Mouse (Mus musculus): ENCODE measurements around the gene Pcsk5. TPM values are rescaled to one million over a fixed set of nuclear protein-coding genes. Genes with fewer than 3 reads are reported as not detected.

Gene Pcsk5
- polyA plus RNA-seq, 1 experiment from 2014 or later: 11.9 TPM

DNA sequence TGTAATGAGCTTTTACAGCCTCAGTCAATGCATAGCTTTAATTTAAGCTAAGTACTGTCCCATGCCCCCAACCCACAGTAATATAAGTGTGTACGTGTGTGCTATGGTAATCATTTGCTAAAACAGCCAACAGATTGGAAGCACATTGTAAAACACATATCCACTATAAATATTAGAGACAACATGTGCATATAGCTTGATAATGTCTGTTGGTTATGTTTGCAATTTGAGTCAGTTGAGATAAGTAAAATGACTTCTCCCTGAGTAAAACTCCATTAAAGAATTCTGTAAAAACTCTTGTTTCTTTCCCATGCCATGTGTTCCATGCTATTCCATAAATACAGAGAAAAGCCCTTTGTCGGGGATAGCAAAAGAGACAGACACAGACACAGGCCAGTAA is 4.2 kb upstream of the Pcsk5 start:
- no peak for ATAC-seq (ENCODE audit: low read depth)
- 85% methylated on average over 2 of the region's 2 CpGs for WGBS
- Histone ChIP-seq H3K4me3 (ENCODE audit: low read depth, low read length) (no peak overlapping the region), H3K9ac (replicated peaks; ENCODE audit: low read depth, low read length) (no peak overlapping the region), H3K27ac (ENCODE audit: low read depth, low read length) (no peak overlapping the region), H3K9me3 (ENCODE audit: control insufficient read depth, low read length) (no peaks in the 10 kb centered on the region), H3K4me1 (ENCODE audit: control insufficient read depth, insufficient read depth, low read length) (no peaks in the 10 kb centered on the region), H3K36me3 (ENCODE audit: control insufficient read depth, insufficient read depth, low read length) (no peaks in the 10 kb centered on the region), H3K27me3 (ENCODE audit: control insufficient read depth, insufficient read depth, low read length) (no peaks in the 10 kb centered on the region), H3K4me2 (ENCODE audit: low read depth, low read length) (no peak overlapping the region)

DNA sequence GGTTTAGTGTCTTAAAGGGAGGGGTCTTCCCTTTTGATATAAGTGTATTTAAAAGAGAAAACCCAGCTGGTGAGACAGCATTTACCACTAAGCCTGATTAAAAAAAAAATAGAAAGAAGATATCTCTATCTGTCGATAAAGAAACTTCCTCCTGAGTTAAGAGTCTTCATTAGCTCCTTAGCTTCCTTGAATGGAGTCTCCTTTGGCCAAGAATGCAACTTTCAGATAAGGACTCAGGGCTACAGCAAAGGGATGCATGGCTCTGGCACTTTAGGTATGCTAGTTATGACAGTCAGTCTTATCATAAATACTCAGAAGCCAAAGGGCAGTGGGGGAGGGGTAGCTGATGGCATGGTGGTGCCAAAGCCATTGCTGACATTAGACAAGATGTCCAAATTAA is 2.4 kb upstream of the Pcsk5 start:
- Histone ChIP-seq H3K4me1 (ENCODE audit: control insufficient read depth, insufficient read depth, low read length) (peaks cover 8% of the 10 kb centered on the region; the same call in 1 of the 2 replicates), H3K9ac (replicated peaks; ENCODE audit: low read depth, low read length) (no peak overlapping the region), H3K4me3 (ENCODE audit: low read depth, low read length) (no peak overlapping the region), H3K27ac (ENCODE audit: low read depth, low read length) (no peak overlapping the region), H3K27me3 (ENCODE audit: control insufficient read depth, insufficient read depth, low read length) (no peaks in the 10 kb centered on the region), H3K36me3 (ENCODE audit: control insufficient read depth, insufficient read depth, low read length) (no peaks in the 10 kb centered on the region), H3K9me3 (ENCODE audit: control insufficient read depth, low read length) (no peaks in the 10 kb centered on the region), H3K4me2 (ENCODE audit: low read depth, low read length) (no peak overlapping the region)
- no peak for ATAC-seq (ENCODE audit: low read depth)
- 88% methylated on average over 1 of the region's 1 CpGs for WGBS

- Histone ChIP-seq H3K4me3 (ENCODE audit: low read depth, low read length) (peak overlapping the region; percentile 69), H3K9ac (replicated peaks; ENCODE audit: low read depth, low read length) (peak overlapping the region; percentile 67), H3K36me3 (ENCODE audit: control insufficient read depth, insufficient read depth, low read length) (no peaks in the 10 kb centered on the region), H3K4me1 (ENCODE audit: control insufficient read depth, insufficient read depth, low read length) (peaks cover 8% of the 10 kb centered on the region; the same call in 1 of the 2 replicates), H3K27me3 (ENCODE audit: control insufficient read depth, insufficient read depth, low read length) (no peaks in the 10 kb centered on the region), H3K4me2 (ENCODE audit: low read depth, low read length) (peak overlapping the region; percentile 84), H3K9me3 (ENCODE audit: control insufficient read depth, low read length) (no peaks in the 10 kb centered on the region), H3K27ac (ENCODE audit: low read depth, low read length) (peak overlapping the region; percentile 64)
- ATAC-seq (ENCODE audit: low read depth): peak; percentile 86
- WGBS: under 1% methylated on average over 69 of the region's 72 CpGs
Measured at GRCm38 (mm10) chr19:17836566-17837470, 614 bp downstream of the Pcsk5 start.

DNA sequence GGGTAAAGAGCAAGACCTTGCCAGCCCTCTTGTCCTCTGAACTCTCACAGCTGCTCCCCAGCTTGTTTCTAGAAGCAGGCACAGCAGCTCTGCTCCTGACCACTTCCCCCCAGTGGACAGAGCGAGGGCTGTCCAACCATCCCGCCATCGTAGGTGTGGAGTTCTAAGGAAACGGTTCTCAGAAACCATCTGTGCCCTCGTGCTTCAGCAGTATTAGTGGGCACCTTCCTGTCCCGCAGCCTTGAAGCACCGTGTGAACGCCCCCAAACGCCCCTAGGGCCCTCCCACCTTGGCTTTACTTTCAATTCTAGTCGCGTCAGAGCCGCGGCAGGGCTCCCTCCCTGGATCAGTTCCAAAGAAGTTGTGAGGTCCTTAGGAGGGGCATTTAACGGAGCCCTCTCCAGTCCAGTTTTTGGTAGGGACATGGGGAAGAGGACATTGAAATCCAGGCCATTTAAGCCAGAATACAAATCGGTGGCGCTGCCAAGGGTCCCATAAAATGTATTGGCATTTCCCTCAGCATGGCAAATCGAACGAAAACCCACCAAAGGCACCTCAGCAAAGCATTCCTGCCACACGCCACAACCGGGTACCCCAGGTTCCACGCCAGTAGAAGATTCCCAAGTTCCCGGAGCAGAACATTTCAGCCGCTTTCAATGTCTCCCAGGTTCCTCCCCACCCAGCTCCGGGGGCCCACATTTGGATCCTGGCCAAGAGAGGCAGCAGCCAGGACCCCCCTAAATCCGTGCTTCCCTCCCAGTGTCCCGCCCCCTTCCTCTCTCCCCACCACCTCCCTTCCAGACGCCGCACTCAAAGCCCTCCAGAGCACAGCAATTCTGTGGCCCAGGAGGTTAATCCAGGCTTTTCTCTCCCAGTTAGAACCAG is 1.5 kb downstream of the Pcsk5 start:
- no peak overlapping the region for H3K27ac ChIP-seq (ENCODE audit: low read depth, low read length)
- peak overlapping the region; percentile 67 for H3K9ac ChIP-seq (replicated peaks; ENCODE audit: low read depth, low read length)
- WGBS: under 1% methylated on average over 28 of the region's 28 CpGs
- no peak for ATAC-seq (ENCODE audit: low read depth)
- no peaks in the 10 kb centered on the region for H3K36me3 ChIP-seq (ENCODE audit: control insufficient read depth, insufficient read depth, low read length)
- H3K27me3 ChIP-seq (ENCODE audit: control insufficient read depth, insufficient read depth, low read length): no peaks in the 10 kb centered on the region
- peaks cover 8% of the 10 kb centered on the region; the same call in 1 of the 2 replicates for H3K4me1 ChIP-seq (ENCODE audit: control insufficient read depth, insufficient read depth, low read length)
- H3K4me2 ChIP-seq (ENCODE audit: low read depth, low read length): peak overlapping the region; percentile 84
- peak overlapping the region; percentile 69 for H3K4me3 ChIP-seq (ENCODE audit: low read depth, low read length)
- H3K9me3 ChIP-seq (ENCODE audit: control insufficient read depth, low read length): no peaks in the 10 kb centered on the region

- H3K4me2 ChIP-seq (ENCODE audit: low read depth, low read length): peak overlapping the region; percentile 84
- ATAC-seq (ENCODE audit: low read depth): no peak
- H3K27ac ChIP-seq (ENCODE audit: low read depth, low read length): no peak overlapping the region
- peak overlapping the region; percentile 69 for H3K4me3 ChIP-seq (ENCODE audit: low read depth, low read length)
- no peaks in the 10 kb centered on the region for H3K9me3 ChIP-seq (ENCODE audit: control insufficient read depth, low read length)
- no peaks in the 10 kb centered on the region for H3K36me3 ChIP-seq (ENCODE audit: control insufficient read depth, insufficient read depth, low read length)
- no peak overlapping the region for H3K9ac ChIP-seq (replicated peaks; ENCODE audit: low read depth, low read length)
- H3K27me3 ChIP-seq (ENCODE audit: control insufficient read depth, insufficient read depth, low read length): no peaks in the 10 kb centered on the region
- H3K4me1 ChIP-seq (ENCODE audit: control insufficient read depth, insufficient read depth, low read length): peaks cover 8% of the 10 kb centered on the region; the same call in 1 of the 2 replicates
Measured at GRCm38 (mm10) chr19:17834894-17835293, 2.5 kb downstream of the Pcsk5 start.

- H3K36me3 ChIP-seq (ENCODE audit: control insufficient read depth, insufficient read depth, low read length): no peaks in the 10 kb centered on the region
- no peak overlapping the region for H3K4me3 ChIP-seq (ENCODE audit: low read depth, low read length)
- H3K9me3 ChIP-seq (ENCODE audit: control insufficient read depth, low read length): no peaks in the 10 kb centered on the region
- WGBS: 85% methylated on average over 2 of the region's 2 CpGs
- no peak overlapping the region for H3K4me2 ChIP-seq (ENCODE audit: low read depth, low read length)
- H3K27me3 ChIP-seq (ENCODE audit: control insufficient read depth, insufficient read depth, low read length): no peaks in the 10 kb centered on the region
- no peak overlapping the region for H3K9ac ChIP-seq (replicated peaks; ENCODE audit: low read depth, low read length)
- H3K4me1 ChIP-seq (ENCODE audit: control insufficient read depth, insufficient read depth, low read length): peaks cover 8% of the 10 kb centered on the region; the same call in 1 of the 2 replicates
- H3K27ac ChIP-seq (ENCODE audit: low read depth, low read length): no peak overlapping the region
- ATAC-seq (ENCODE audit: low read depth): no peak
Measured at GRCm38 (mm10) chr19:17831376-17831775, 6.1 kb downstream of the Pcsk5 start.

DNA sequence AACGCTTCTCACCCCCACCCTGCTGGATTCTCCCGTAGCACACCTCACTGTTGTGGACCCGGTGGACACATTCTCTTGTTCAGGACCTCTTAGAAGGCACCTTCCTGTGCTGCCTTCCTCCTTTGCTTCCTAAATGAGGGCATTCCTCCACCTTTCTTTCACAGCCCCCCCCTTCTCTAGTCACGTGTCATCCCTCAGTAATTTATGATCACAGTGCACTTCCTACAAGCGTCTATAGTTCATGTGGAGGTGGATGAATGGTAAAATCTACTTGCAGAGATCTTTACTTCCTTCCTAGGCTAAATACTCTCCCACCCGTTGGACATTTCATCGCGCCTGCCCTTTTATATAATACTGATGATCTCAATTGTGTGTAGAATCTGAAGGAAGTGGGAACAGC is 9.0 kb downstream of the Pcsk5 start:
- no peaks in the 10 kb centered on the region for H3K36me3 ChIP-seq (ENCODE audit: control insufficient read depth, insufficient read depth, low read length)
- no peak overlapping the region for H3K9ac ChIP-seq (replicated peaks; ENCODE audit: low read depth, low read length)
- no peak overlapping the region for H3K27ac ChIP-seq (ENCODE audit: low read depth, low read length)
- no peaks in the 10 kb centered on the region for H3K4me1 ChIP-seq (ENCODE audit: control insufficient read depth, insufficient read depth, low read length)
- no peak overlapping the region for H3K4me2 ChIP-seq (ENCODE audit: low read depth, low read length)
- no peaks in the 10 kb centered on the region for H3K27me3 ChIP-seq (ENCODE audit: control insufficient read depth, insufficient read depth, low read length)
- no peak for ATAC-seq (ENCODE audit: low read depth)
- 74% methylated on average over 8 of the region's 8 CpGs for WGBS
- no peaks in the 10 kb centered on the region for H3K9me3 ChIP-seq (ENCODE audit: control insufficient read depth, low read length)
- H3K4me3 ChIP-seq (ENCODE audit: low read depth, low read length): no peak overlapping the region

- Histone ChIP-seq H3K4me2 (ENCODE audit: low read depth, low read length) (no peak overlapping the region), H3K9ac (replicated peaks; ENCODE audit: low read depth, low read length) (no peak overlapping the region), H3K27ac (ENCODE audit: low read depth, low read length) (no peak overlapping the region), H3K9me3 (ENCODE audit: control insufficient read depth, low read length) (no peaks in the 10 kb centered on the region), H3K27me3 (ENCODE audit: control insufficient read depth, insufficient read depth, low read length) (no peaks in the 10 kb centered on the region), H3K4me3 (ENCODE audit: low read depth, low read length) (no peak overlapping the region), H3K4me1 (ENCODE audit: control insufficient read depth, insufficient read depth, low read length) (no peaks in the 10 kb centered on the region), H3K36me3 (ENCODE audit: control insufficient read depth, insufficient read depth, low read length) (no peaks in the 10 kb centered on the region)
- 83% methylated on average over 3 of the region's 3 CpGs for WGBS
- no peak for ATAC-seq (ENCODE audit: low read depth)
Measured at GRCm38 (mm10) chr19:17826694-17827093, 10.7 kb downstream of the Pcsk5 start.

DNA sequence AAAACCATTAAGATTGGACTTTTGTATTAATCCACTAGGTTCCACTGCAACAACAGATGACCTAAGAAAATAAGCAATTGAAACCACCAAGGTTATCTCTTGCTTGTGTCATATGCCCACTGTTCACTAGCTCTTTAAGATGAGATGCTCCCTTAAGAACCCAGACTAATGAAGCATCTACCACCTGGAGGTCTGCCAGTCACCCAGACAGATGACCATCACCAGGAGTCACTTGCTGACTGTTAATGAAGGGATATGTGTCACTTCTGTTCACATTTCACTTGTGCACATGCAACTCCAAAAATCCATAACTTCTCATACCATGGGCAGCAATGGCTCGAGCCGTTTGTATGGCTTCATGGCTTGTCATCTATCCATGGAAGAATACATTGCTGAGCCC is 17.4 kb downstream of the Pcsk5 start:
- H3K36me3 ChIP-seq (ENCODE audit: control insufficient read depth, insufficient read depth, low read length): no peaks in the 10 kb centered on the region
- no peaks in the 10 kb centered on the region for H3K27me3 ChIP-seq (ENCODE audit: control insufficient read depth, insufficient read depth, low read length)
- no peak overlapping the region for H3K4me2 ChIP-seq (ENCODE audit: low read depth, low read length)
- no peak overlapping the region for H3K4me3 ChIP-seq (ENCODE audit: low read depth, low read length)
- H3K4me1 ChIP-seq (ENCODE audit: control insufficient read depth, insufficient read depth, low read length): no peaks in the 10 kb centered on the region
- H3K9ac ChIP-seq (replicated peaks; ENCODE audit: low read depth, low read length): no peak overlapping the region
- no peak for ATAC-seq (ENCODE audit: low read depth)
- no peak overlapping the region for H3K27ac ChIP-seq (ENCODE audit: low read depth, low read length)
- H3K9me3 ChIP-seq (ENCODE audit: control insufficient read depth, low read length): no peaks in the 10 kb centered on the region
- WGBS: 97% methylated on average over 2 of the region's 2 CpGs

Data from neural tube, embryonic 14.5 days (tissue).